Mouse (Mus musculus): ENCODE measurements at regions not wholly inside any gene's neighbourhood (a gene's known extent, or its start where the extent isn't known, plus 50 kb on each side); places are given as distances from the start of the nearest gene placed in this dataset.

DNA sequence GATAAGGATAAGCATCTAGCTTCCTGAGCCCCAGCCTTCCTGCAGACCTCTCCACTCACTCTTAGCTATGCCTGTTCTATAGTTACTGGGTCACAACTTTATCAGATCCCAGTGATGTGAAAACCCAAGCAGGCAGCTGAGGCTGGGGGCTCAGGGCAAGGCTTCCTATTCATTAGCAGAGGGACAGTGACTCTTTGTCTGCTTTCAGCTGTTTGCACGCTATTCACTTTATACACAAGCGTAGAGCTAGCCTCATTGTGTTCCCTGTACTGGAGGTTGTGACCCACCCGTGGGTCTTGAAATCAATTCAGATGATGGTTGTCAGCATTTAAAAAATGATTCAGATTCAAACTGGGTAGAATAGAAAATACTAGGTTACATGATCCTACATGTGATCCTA, 199.5 kb downstream of the Plpp3 start:
- Histone ChIP-seq H3K27ac (ENCODE audit: insufficient read depth, low read depth, low read length) (no peak overlapping the region), H3K4me1 (ENCODE audit: control insufficient read depth, insufficient read depth, low read length) (peaks cover 3% of the 10 kb centered on the region; the same call in 1 of the 2 replicates), H3K4me3 (ENCODE audit: insufficient read depth, low read depth, low read length) (no peak overlapping the region)
- 69% methylated on average over 3 of the region's 3 CpGs for WGBS
- no peak for TF ChIP-seq POLR2A (IDR thresholded peaks at IDR 0.05; ENCODE audit: insufficient read depth, low read depth, low read length)
- TF ChIP-seq CTCF (IDR thresholded peaks at IDR 0.05; ENCODE audit: insufficient read depth, low read depth, low read length), result no peak

DNA sequence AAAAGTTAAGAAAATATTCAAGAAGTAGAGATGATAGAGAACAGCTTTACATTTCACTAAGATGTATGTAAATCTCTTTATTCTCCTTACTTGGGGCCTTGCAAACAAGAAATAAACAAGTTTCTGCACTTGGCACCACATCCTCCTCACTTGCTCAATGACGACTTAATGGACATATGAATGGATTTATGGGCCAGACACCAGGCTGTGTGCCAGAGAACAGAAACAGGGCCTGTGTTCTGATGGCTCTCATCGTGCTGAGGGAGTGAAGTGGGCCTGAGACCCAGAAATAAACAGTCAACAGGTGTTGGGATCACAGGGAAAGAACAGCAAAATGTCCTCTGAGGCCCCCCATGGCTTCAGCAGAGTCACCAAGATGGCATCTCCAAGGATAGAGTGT, 201.6 kb downstream of the Plpp3 start:
- Histone ChIP-seq H3K4me3 (ENCODE audit: insufficient read depth, low read depth, low read length) (no peak overlapping the region), H3K27ac (ENCODE audit: insufficient read depth, low read depth, low read length) (no peak overlapping the region), H3K4me1 (ENCODE audit: control insufficient read depth, insufficient read depth, low read length) (no peaks in the 10 kb centered on the region)
- no peak for TF ChIP-seq CTCF (IDR thresholded peaks at IDR 0.05; ENCODE audit: insufficient read depth, low read depth, low read length)
- no peak for TF ChIP-seq POLR2A (IDR thresholded peaks at IDR 0.05; ENCODE audit: insufficient read depth, low read depth, low read length)
- 26% methylated on average over 2 of the region's 2 CpGs for WGBS

DNA sequence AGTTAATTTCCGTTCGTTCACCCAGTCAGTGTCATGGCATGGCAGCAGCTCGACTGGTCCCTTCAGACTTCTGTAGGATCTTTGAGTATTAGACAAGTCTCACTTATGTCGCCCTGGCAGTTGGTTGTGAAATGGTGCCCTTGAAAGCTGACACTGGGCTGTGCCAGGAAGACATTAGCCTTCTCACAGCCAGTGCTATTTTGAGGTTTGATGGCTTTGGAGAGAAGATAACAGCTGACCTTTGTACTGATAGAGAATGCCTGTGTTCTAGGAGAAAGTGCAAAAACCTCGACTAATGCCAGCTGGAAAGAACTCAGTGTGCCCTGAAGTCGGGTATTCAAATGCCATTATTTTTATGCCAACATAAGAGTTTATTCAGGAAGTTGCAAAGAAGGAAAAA, 207.3 kb downstream of the Plpp3 start:
- H3K4me3 ChIP-seq (ENCODE audit: insufficient read depth, low read depth, low read length), result no peak overlapping the region
- H3K4me1 ChIP-seq (ENCODE audit: control insufficient read depth, insufficient read depth, low read length), result no peaks in the 10 kb centered on the region
- 44% methylated on average over 6 of the region's 6 CpGs for WGBS
- no peak for TF ChIP-seq CTCF (IDR thresholded peaks at IDR 0.05; ENCODE audit: insufficient read depth, low read depth, low read length)
- TF ChIP-seq POLR2A (IDR thresholded peaks at IDR 0.05; ENCODE audit: insufficient read depth, low read depth, low read length), result no peak
- no peak overlapping the region for H3K27ac ChIP-seq (ENCODE audit: insufficient read depth, low read depth, low read length)

DNA sequence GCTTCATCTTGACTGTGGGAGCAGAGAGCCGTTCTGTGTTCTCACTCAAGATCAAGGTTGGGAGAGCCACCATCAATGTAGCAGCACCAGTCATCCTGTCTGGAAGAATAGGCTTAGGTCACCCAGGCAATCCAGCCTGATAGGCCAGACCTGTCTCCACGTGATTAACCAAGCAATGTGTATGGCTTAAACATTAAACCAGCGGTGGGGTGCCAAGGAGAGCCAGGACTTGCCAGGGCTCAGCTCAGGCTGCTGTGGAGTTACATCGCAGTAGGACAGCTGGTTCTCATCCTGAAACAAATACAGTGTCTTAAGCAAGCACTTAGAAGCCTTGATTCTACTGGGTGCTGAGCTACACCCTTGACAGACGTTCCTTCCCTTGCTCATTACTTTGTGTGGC, 207.9 kb downstream of the Plpp3 start:
- TF ChIP-seq CTCF (IDR thresholded peaks at IDR 0.05; ENCODE audit: insufficient read depth, low read depth, low read length) (no peak), POLR2A (IDR thresholded peaks at IDR 0.05; ENCODE audit: insufficient read depth, low read depth, low read length) (no peak)
- no peak overlapping the region for H3K4me3 ChIP-seq (ENCODE audit: insufficient read depth, low read depth, low read length)
- no peak overlapping the region for H3K27ac ChIP-seq (ENCODE audit: insufficient read depth, low read depth, low read length)
- H3K4me1 ChIP-seq (ENCODE audit: control insufficient read depth, insufficient read depth, low read length), result no peaks in the 10 kb centered on the region
- WGBS, result 78% methylated on average over 5 of the region's 5 CpGs

DNA sequence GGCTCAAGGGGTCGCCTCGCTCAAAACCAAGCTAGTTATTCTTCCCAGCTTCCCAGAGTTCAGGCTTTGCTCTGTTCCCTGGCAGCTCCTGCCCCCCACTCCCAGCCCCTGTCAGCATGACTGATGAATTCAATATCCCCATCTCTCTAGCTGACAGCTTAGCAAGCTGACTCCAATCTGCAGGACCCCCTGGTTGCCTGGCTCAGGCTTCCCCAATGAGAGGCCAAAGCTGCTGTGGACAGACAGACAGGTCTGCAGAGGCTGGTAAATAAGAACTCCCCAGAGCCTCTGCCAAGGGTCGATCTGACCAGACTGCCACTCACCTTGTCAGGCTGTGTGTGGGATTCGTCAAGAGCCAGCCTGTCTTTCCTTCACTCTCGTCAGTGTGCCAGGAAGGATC, 219.4 kb downstream of the Plpp3 start:
- no peak for TF ChIP-seq CTCF (IDR thresholded peaks at IDR 0.05; ENCODE audit: insufficient read depth, low read depth, low read length)
- no peak for TF ChIP-seq POLR2A (IDR thresholded peaks at IDR 0.05; ENCODE audit: insufficient read depth, low read depth, low read length)
- WGBS, result 77% methylated on average over 5 of the region's 5 CpGs

DNA sequence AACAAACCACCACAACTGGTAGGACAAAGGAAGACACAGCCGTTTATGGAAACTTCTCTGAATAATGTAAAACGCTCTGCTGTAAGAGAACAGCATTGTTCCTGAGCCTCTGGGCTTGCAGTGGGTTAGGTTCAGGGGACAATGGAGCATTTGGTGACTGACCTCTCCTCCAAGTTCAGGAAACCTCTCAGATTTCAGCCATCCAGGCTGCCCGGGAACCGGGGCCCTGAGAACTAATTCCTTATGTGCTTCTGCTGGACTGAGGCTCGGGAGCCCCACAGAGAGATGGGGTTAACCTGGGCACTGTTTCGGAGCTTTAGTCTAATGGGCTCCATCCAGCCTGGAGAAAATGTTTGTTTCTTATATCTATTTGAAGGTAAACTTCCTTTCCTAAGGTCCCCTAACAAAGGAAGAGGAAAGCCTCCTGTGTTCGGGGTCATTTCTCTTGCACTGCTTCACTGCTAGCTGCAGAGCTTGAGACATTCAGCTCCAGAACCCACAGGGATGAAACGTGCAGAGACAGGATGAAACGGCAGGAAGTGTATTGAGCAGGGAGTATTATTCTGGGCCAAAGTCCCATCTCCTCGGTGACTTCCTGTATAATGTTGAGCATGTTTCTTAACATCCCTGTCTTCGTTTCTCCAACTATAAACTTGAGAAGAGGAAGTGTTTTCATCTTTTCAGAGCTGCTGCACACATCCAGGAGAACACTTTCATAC, 220.5 kb downstream of the Plpp3 start:
- whole genome bisulfite sequencing, result 77% methylated on average over 11 of the region's 11 CpGs
- Histone ChIP-seq H3K4me3 (ENCODE audit: insufficient read depth, low read depth, low read length) (no peak overlapping the region), H3K4me1 (ENCODE audit: control insufficient read depth, insufficient read depth, low read length) (no peaks in the 10 kb centered on the region), H3K27ac (ENCODE audit: insufficient read depth, low read depth, low read length) (no peak overlapping the region)
- TF ChIP-seq POLR2A (IDR thresholded peaks at IDR 0.05; ENCODE audit: insufficient read depth, low read depth, low read length), result no peak
- no peak for TF ChIP-seq CTCF (IDR thresholded peaks at IDR 0.05; ENCODE audit: insufficient read depth, low read depth, low read length)

More for the DNA sequence above, 219.4 kb downstream of the Plpp3 start:
- no peak overlapping the region for H3K27ac ChIP-seq (ENCODE audit: insufficient read depth, low read depth, low read length)
- H3K4me3 ChIP-seq (ENCODE audit: insufficient read depth, low read depth, low read length), result no peak overlapping the region
- no peaks in the 10 kb centered on the region for H3K4me1 ChIP-seq (ENCODE audit: control insufficient read depth, insufficient read depth, low read length)

DNA sequence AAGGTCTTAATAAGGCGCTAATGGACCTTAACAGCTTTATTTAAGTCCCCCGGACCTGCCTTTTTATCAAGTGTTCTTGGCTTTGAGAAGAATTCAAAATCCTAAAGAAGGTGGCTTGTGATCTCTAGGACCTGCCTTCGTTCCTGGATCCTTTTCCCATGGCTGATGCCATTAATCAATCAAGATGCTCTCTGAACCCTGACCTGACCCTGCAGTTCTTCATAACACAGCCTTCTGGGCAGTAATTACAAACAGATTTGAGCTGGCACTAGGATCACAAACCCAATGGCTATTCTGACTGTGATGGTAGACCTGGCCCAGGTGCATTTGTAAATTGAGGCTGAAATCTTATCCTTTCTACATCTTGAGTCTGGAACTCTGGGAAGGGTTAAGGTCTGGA, 227.7 kb downstream of the Plpp3 start:
- 92% methylated on average over 3 of the region's 3 CpGs for WGBS
- TF ChIP-seq POLR2A (IDR thresholded peaks at IDR 0.05; ENCODE audit: insufficient read depth, low read depth, low read length) (no peak), CTCF (IDR thresholded peaks at IDR 0.05; ENCODE audit: insufficient read depth, low read depth, low read length) (no peak)
- H3K4me3 ChIP-seq (ENCODE audit: insufficient read depth, low read depth, low read length), result no peak overlapping the region
- H3K4me1 ChIP-seq (ENCODE audit: control insufficient read depth, insufficient read depth, low read length), result peaks cover 2% of the 10 kb centered on the region; the same call in 1 of the 2 replicates
- H3K27ac ChIP-seq (ENCODE audit: insufficient read depth, low read depth, low read length), result no peak overlapping the region

DNA sequence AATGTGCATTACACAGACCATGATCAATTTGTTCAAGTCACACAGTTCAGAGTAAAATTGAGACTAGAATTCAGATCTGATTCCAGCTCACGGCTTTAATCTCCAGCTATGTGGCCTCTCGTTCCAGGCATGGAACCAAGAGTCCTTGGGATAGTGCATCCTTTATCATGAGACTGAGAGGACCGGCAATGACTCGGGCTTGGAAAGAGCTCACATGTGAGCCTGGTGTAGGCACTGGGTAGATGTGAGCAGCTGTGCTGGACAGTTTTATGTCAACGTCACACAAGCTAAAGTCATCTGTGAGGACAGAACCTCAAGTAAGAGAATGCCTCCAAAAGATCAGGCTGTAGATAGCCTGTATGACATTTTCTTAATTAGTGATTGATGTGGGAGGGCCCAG, 228.3 kb downstream of the Plpp3 start:
- Histone ChIP-seq H3K4me1 (ENCODE audit: control insufficient read depth, insufficient read depth, low read length) (peaks cover 2% of the 10 kb centered on the region; the same call in 1 of the 2 replicates), H3K27ac (ENCODE audit: insufficient read depth, low read depth, low read length) (no peak overlapping the region), H3K4me3 (ENCODE audit: insufficient read depth, low read depth, low read length) (no peak overlapping the region)
- no peak for TF ChIP-seq CTCF (IDR thresholded peaks at IDR 0.05; ENCODE audit: insufficient read depth, low read depth, low read length)
- TF ChIP-seq POLR2A (IDR thresholded peaks at IDR 0.05; ENCODE audit: insufficient read depth, low read depth, low read length), result no peak
- 97% methylated on average over 5 of the region's 5 CpGs for WGBS

DNA sequence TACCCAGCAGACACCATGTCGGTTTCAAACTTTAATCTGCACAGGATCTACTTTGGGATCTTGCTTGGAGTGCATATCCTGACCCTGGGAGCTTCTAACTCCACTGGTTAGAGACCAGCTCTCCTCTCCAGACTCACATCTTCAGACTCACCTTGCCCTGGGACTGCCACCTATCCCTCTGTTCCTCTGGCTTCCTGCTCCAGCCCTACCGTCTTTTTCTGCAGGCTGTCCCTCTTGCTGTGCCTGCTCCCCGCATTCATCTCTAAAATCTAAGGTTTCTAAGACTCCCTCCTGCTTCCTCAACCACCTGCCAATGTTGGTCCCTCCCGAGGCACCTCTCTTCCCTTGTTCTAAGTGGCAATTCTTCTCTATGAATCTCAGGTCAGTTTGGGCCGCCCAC, 233.2 kb downstream of the Plpp3 start:
- no peak for TF ChIP-seq CTCF (IDR thresholded peaks at IDR 0.05; ENCODE audit: insufficient read depth, low read depth, low read length)
- no peak for TF ChIP-seq POLR2A (IDR thresholded peaks at IDR 0.05; ENCODE audit: insufficient read depth, low read depth, low read length)
- WGBS, result 54% methylated on average over 5 of the region's 5 CpGs
- Histone ChIP-seq H3K27ac (ENCODE audit: insufficient read depth, low read depth, low read length) (no peak overlapping the region), H3K4me3 (ENCODE audit: insufficient read depth, low read depth, low read length) (no peak overlapping the region), H3K4me1 (ENCODE audit: control insufficient read depth, insufficient read depth, low read length) (no peaks in the 10 kb centered on the region)

Measured in olfactory bulb, adult 2 months (tissue).